Mouse (Mus musculus) gastrocnemius, postnatal 4 days (tissue): ENCODE results near the gene Gm5475. TPM values are rescaled to one million over a fixed set of nuclear protein-coding genes. Genes with fewer than 3 reads are reported as not detected.

ENCODE experiments used
- total RNA-seq, 2 experiments: library from RNA; stranded (reverse); gene quantifications; 2 replicates each; pipeline ENCODE4 v1.2.3; 2021

Gene Gm5475
- total RNA-seq, 2 experiments from 2014 or later: not detected

Other genes with a start within 250 kb of the Gm5475 start
- 10 to 100 TPM; 66.1 to 68.7 TPM for gene Atf1, start 194.3 kb upstream of the Gm5475 start, total RNA-seq
- gene Tmprss12, start 141.3 kb upstream of the Gm5475 start, total RNA-seq: not detected
- 10 to 100 TPM; 20.1 to 22.2 TPM for gene Mettl7a1, start 118.0 kb upstream of the Gm5475 start, total RNA-seq
- gene Mettl7a3, start 87.2 kb upstream of the Gm5475 start, total RNA-seq: under 1 TPM; 0.17 to 0.18 TPM
- not detected for gene Methig1, start 69.0 kb upstream of the Gm5475 start, total RNA-seq
- under 1 TPM; 0.23 to 0.25 TPM for gene Mettl7a2, start 68.9 kb upstream of the Gm5475 start, total RNA-seq
- gene Higd1c, start 57.6 kb upstream of the Gm5475 start, total RNA-seq: not detected
- gene Slc11a2, start 2.9 kb downstream of the Gm5475 start, total RNA-seq: 10 to 100 TPM; 28.0 to 28.6 TPM
- gene Letmd1, start 46.9 kb downstream of the Gm5475 start, total RNA-seq: 10 to 100 TPM; 20.9 to 24.1 TPM
- 1 to 10 TPM; 5.7 to 5.9 TPM for gene Csrnp2, start 73.3 kb downstream of the Gm5475 start, total RNA-seq
- gene Tfcp2, start 129.9 kb downstream of the Gm5475 start, total RNA-seq: 10 to 100 TPM; 20.4 to 23.9 TPM
- gene Pou6f1, start 177.8 kb downstream of the Gm5475 start, total RNA-seq: 10 to 100 TPM; 15.2 TPM
- 10 to 100 TPM; 69.7 to 83.6 TPM for gene Dazap2, start 193.2 kb downstream of the Gm5475 start, total RNA-seq
- 10 to 100 TPM in 1 of 2 experiments, 1 to 10 TPM in 1; 9.1 to 12.3 TPM for gene Smagp, start 214.8 kb downstream of the Gm5475 start, total RNA-seq
- 1 to 10 TPM; 1.6 to 2.3 TPM for gene Bin2, start 247.4 kb downstream of the Gm5475 start, total RNA-seq